Mouse (Mus musculus): ENCODE data around the gene Pla2r1. TPM values are rescaled to one million over a fixed set of nuclear protein-coding genes. Genes with fewer than 3 reads are reported as not detected.

Gene Pla2r1
- total RNA-seq, 2 experiments from 2014 or later: 0.39 to 0.64 TPM

GRCm38 (mm10) chr2:60538710-60539109, 14.4 kb downstream of the Pla2r1 start:
- Histone ChIP-seq H3K27ac (no peak overlapping the region), H3K4me3 (no peak overlapping the region)
- no peak for TF ChIP-seq CTCF (conservative IDR thresholded peaks at IDR 0.05)
- DNase-seq (ENCODE audit: low spot score in 2 of 2): no peak

- Histone ChIP-seq H3K27ac (no peak overlapping the region), H3K4me3 (no peak overlapping the region)
- no peak for TF ChIP-seq CTCF (conservative IDR thresholded peaks at IDR 0.05)
- no peak for DNase-seq (ENCODE audit: low spot score in 2 of 2)
Measured at GRCm38 (mm10) chr2:60538274-60538673, 14.8 kb downstream of the Pla2r1 start.

- TF ChIP-seq CTCF (conservative IDR thresholded peaks at IDR 0.05): no peak
- DNase-seq (ENCODE audit: low spot score in 2 of 2): no peak
- Histone ChIP-seq H3K27ac (no peak overlapping the region), H3K4me3 (no peak overlapping the region)
Measured at GRCm38 (mm10) chr2:60534755-60535154, 18.4 kb downstream of the Pla2r1 start.

- no peak for TF ChIP-seq CTCF (conservative IDR thresholded peaks at IDR 0.05)
- Histone ChIP-seq H3K4me3 (no peak overlapping the region), H3K27ac (no peak overlapping the region)
- DNase-seq (ENCODE audit: low spot score in 2 of 2): no peak
Measured at GRCm38 (mm10) chr2:60533026-60533425, 20.1 kb downstream of the Pla2r1 start.

GRCm38 (mm10) chr2:60532495-60532894, 20.6 kb downstream of the Pla2r1 start:
- Histone ChIP-seq H3K27ac (no peak overlapping the region), H3K4me3 (no peak overlapping the region)
- DNase-seq (ENCODE audit: low spot score in 2 of 2): no peak
- TF ChIP-seq CTCF (conservative IDR thresholded peaks at IDR 0.05): no peak

- no peak for TF ChIP-seq CTCF (conservative IDR thresholded peaks at IDR 0.05)
- Histone ChIP-seq H3K27ac (no peak overlapping the region), H3K4me3 (no peak overlapping the region)
- no peak for DNase-seq (ENCODE audit: low spot score in 2 of 2)
Measured at GRCm38 (mm10) chr2:60515817-60516216, 37.3 kb downstream of the Pla2r1 start.

GRCm38 (mm10) chr2:60514863-60515262, 38.2 kb downstream of the Pla2r1 start:
- TF ChIP-seq CTCF (conservative IDR thresholded peaks at IDR 0.05): peak; percentile 65
- H3K4me3 ChIP-seq: no peak overlapping the region
- no peak for DNase-seq (ENCODE audit: low spot score in 2 of 2)
- H3K27ac ChIP-seq: no peak overlapping the region

GRCm38 (mm10) chr2:60510718-60511117, 42.4 kb downstream of the Pla2r1 start:
- DNase-seq (ENCODE audit: low spot score in 2 of 2): no peak
- no peak overlapping the region for H3K27ac ChIP-seq
- H3K4me3 ChIP-seq: no peak overlapping the region
- TF ChIP-seq CTCF (conservative IDR thresholded peaks at IDR 0.05): no peak

GRCm38 (mm10) chr2:60505145-60505544, 48.0 kb downstream of the Pla2r1 start:
- DNase-seq (ENCODE audit: low spot score in 2 of 2): no peak
- TF ChIP-seq CTCF (conservative IDR thresholded peaks at IDR 0.05): no peak
- Histone ChIP-seq H3K27ac (no peak overlapping the region), H3K4me3 (no peak overlapping the region)

- no peak for TF ChIP-seq CTCF (conservative IDR thresholded peaks at IDR 0.05)
- Histone ChIP-seq H3K4me3 (no peak overlapping the region), H3K27ac (no peak overlapping the region)
- no peak for DNase-seq (ENCODE audit: low spot score in 2 of 2)
Measured at GRCm38 (mm10) chr2:60504718-60505117, 48.4 kb downstream of the Pla2r1 start.

GRCm38 (mm10) chr2:60503991-60504390, 49.1 kb downstream of the Pla2r1 start:
- Histone ChIP-seq H3K4me3 (no peak overlapping the region), H3K27ac (no peak overlapping the region)
- no peak for TF ChIP-seq CTCF (conservative IDR thresholded peaks at IDR 0.05)
- DNase-seq (ENCODE audit: low spot score in 2 of 2): no peak

GRCm38 (mm10) chr2:60500583-60501116, 52.5 kb downstream of the Pla2r1 start:
- H3K27ac ChIP-seq: no peak overlapping the region
- TF ChIP-seq CTCF (conservative IDR thresholded peaks at IDR 0.05): no peak
- no peak for DNase-seq (ENCODE audit: low spot score in 2 of 2)
- H3K4me3 ChIP-seq: no peak overlapping the region

GRCm38 (mm10) chr2:60479906-60480305, 73.2 kb downstream of the Pla2r1 start:
- TF ChIP-seq CTCF (conservative IDR thresholded peaks at IDR 0.05): no peak
- Histone ChIP-seq H3K4me3 (no peak overlapping the region), H3K27ac (no peak overlapping the region)
- peak; percentile 49 to 81 for DNase-seq (ENCODE audit: low spot score in 2 of 2)

GRCm38 (mm10) chr2:60478778-60479177, 74.3 kb downstream of the Pla2r1 start:
- no peak for DNase-seq (ENCODE audit: low spot score in 2 of 2)
- no peak for TF ChIP-seq CTCF (conservative IDR thresholded peaks at IDR 0.05)
- no peak overlapping the region for H3K27ac ChIP-seq
- no peak overlapping the region for H3K4me3 ChIP-seq

Data from layer of hippocampus, adult 2 months (tissue).